Mouse (Mus musculus) liver, embryonic 13.5 days (tissue): ENCODE data around the gene Lenep. TPM values are rescaled to one million over a fixed set of nuclear protein-coding genes. Genes with fewer than 3 reads are reported as not detected.

Experiments used
- ATAC-seq: fragments of 200-750 bp; cut with Nextera tagmentation; 2 replicates; pipeline ENCODE4 v1.8.0; 2017; ENCODE audit warnings: low read depth, mild to moderate bottlenecking, moderate number of reproducible peaks, moderate library complexity
- DNase-seq: peaks from one replicate; pipeline ENCODE4 v3.0.0; 2022
- H3K27ac ChIP-seq: fragments of 300-500 bp; sonication (generic); 2 replicates; pipeline ENCODE4 v1.5.1; 2015; ENCODE audit warnings: moderate library complexity, mild to moderate bottlenecking, inconsistent platforms
- H3K27me3 ChIP-seq: fragments of 300-500 bp; sonication (generic); 2 replicates; pipeline ENCODE4 v1.6.1; 2015; ENCODE audit warnings: mild to moderate bottlenecking, inconsistent platforms
- H3K36me3 ChIP-seq: fragments of 300-500 bp; sonication (generic); 2 replicates; pipeline ENCODE4 v1.6.1; 2015; ENCODE audit warnings: mild to moderate bottlenecking, inconsistent platforms
- H3K4me1 ChIP-seq: fragments of 300-500 bp; sonication (generic); replicated peaks from 2 replicates; pipeline ENCODE4 v1.6.1; 2015; ENCODE audit warnings: inconsistent platforms
- H3K4me2 ChIP-seq: fragments of 300-500 bp; sonication (generic); 2 replicates; pipeline ENCODE4 v1.6.1; 2015; ENCODE audit warnings: inconsistent platforms, mild to moderate bottlenecking, moderate library complexity
- H3K4me3 ChIP-seq: fragments of 300-500 bp; sonication (generic); replicated peaks from 2 replicates; pipeline ENCODE4 v1.5.1; 2015; ENCODE audit warnings: mild to moderate bottlenecking, inconsistent platforms
- H3K9ac ChIP-seq: fragments of 300-500 bp; sonication (generic); 2 replicates; pipeline ENCODE4 v1.6.1; 2015; ENCODE audit warnings: mild to moderate bottlenecking, inconsistent platforms
- H3K9me3 ChIP-seq: fragments of 300-500 bp; sonication (generic); replicated peaks from 2 replicates; pipeline ENCODE4 v1.6.1; 2016; ENCODE audit warnings: inconsistent platforms
- WGBS: fragments of 180-500 bp; shearing (Covaris S2); methylation state at CpG from one replicate; pipeline ENCODE4 v1.1.7; 2015; ENCODE audit not compliant: insufficient replicate concordance; 5-methylcytosine and 5-hydroxymethylcytosine counted together
- polyA plus RNA-seq: library from polyadenylated mRNA; unstranded; fragments of >200 nt; fragmentation: Nextera tagmentation; extraction: Ambion mirVana; gene quantifications from 2 replicates; pipeline ENCODE4 v1.2.1, GENCODE M21; 2015

Lenep gene
- polyA plus RNA-seq = not detected in 2 replicates

DNA sequence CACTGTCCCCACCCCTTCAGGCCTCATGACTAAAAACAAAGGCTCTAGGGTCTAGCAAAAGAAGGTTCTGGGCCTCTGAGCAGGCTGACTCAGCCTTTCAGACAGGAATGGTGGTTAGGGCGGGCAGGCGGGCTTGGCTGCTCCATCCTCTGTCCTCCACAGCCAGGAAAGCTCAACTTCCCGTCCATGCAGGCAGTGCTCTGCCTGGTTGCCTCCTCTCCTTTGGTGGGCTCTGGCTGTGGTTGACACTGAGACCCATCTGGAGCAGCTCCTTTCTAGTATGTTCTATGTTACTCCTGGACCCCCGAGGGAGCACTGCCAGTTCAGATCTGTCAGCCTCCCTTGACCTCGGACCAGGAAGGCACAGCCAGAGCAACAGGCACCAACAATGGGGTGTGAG, at the start of gene Lenep:
Gene Lenep, minus strand, starts transcription at position 101 of the 400 bp plus-strand sequence.
- WGBS = 66% methylated on average over 5 of the region's 5 CpGs
- DNase-seq (no peak), ATAC-seq (no peak)
- H3K4me1 ChIP-seq = 0 out of 2 replicates have a peak, but pooled peaks cover 2% of the 10 kb centered on the region
- H3K4me2 ChIP-seq = no peak within 1 kb of the TSS
- H3K27ac ChIP-seq = no peak within 1 kb of the TSS
- no peak within 1 kb of the TSS for H3K4me3 ChIP-seq
- no peaks in the 10 kb centered on the region for H3K9me3 ChIP-seq
- H3K9ac ChIP-seq = no peak within 1 kb of the TSS
- peaks cover 64% of the 10 kb centered on the region for H3K36me3 ChIP-seq
- no peaks in the 10 kb centered on the region for H3K27me3 ChIP-seq

DNA sequence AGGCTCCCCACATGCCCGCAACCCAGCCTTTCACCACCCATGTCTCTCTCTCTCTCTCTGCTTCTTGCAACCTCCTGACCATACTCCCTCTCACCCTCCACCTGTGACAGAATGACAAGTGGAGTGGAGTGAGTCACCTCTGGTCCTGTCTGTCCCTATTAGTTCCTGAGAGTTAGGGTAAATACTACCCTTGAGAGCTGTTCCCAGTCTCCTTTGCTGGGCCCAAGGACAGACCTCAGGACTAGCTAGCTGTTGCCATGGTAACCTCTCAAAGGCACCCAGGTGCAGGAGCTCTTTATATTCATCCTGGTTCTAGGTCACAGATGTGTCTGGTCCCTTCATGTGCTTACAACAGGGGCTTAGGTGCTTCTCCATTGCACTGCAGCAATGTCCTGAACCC, 49.3 kb upstream of the Lenep start:
- Histone ChIP-seq H3K4me3 (no peak overlapping the region), H3K36me3 (no peaks in the 10 kb centered on the region; the same call in 1 of the 2 replicates), H3K4me1 (peaks cover 44% of the 10 kb centered on the region), H3K9ac (no peak overlapping the region), H3K27me3 (no peaks in the 10 kb centered on the region), H3K27ac (no peak overlapping the region), H3K9me3 (no peaks in the 10 kb centered on the region), H3K4me2 (no peak overlapping the region)
- ATAC-seq (no peak), DNase-seq (no peak)
- 69% methylated on average over 1 of the region's 1 CpGs for WGBS

DNA sequence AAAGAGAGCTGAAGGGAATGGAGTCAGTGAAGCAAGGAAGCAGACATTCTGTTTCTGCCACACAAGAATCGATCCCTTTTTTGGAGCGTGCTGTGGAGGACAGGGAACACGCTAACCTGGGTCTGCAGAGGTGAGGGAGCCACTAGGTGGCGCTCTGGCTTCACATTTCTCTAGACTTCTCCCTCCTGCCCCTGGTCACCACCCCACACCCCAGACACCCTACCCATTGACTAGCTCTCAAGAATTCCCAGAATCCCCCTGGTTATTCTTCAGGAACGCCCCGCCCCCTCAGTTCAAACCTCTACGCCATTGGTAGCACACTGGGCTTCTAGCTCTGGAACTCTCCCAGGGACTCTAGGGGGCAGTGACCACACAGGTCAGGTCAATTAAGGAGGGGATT, 46.9 kb upstream of the Lenep start:
- WGBS = 12% methylated on average over 7 of the region's 7 CpGs
- Histone ChIP-seq H3K4me3 (no peak overlapping the region), H3K4me2 (peak overlapping the region; percentile 53), H3K4me1 (peaks cover 40% of the 10 kb centered on the region), H3K9me3 (no peaks in the 10 kb centered on the region), H3K27me3 (no peaks in the 10 kb centered on the region), H3K36me3 (peaks cover 4% of the 10 kb centered on the region; the same call in 1 of the 2 replicates), H3K27ac (peak overlapping the region; percentile 76), H3K9ac (peak overlapping the region; percentile 43)
- ATAC-seq (peak; percentile 72), DNase-seq (peak; percentile 71)

GRCm38 (mm10) chr3:89448720-89449537, 46.3 kb upstream of the Lenep start:
- H3K4me2 ChIP-seq = peak overlapping the region; percentile 53
- H3K4me1 ChIP-seq = peaks cover 40% of the 10 kb centered on the region
- WGBS = 36% methylated on average over 13 of the region's 13 CpGs
- ATAC-seq (peak; percentile 82), DNase-seq (peak; percentile 57)
- H3K36me3 ChIP-seq = peaks cover 5% of the 10 kb centered on the region; the same call in 1 of the 2 replicates
- no peaks in the 10 kb centered on the region for H3K9me3 ChIP-seq
- no peak overlapping the region for H3K4me3 ChIP-seq
- peak overlapping the region; percentile 76 for H3K27ac ChIP-seq
- H3K27me3 ChIP-seq = no peaks in the 10 kb centered on the region
- H3K9ac ChIP-seq = peak overlapping the region; percentile 43

DNA sequence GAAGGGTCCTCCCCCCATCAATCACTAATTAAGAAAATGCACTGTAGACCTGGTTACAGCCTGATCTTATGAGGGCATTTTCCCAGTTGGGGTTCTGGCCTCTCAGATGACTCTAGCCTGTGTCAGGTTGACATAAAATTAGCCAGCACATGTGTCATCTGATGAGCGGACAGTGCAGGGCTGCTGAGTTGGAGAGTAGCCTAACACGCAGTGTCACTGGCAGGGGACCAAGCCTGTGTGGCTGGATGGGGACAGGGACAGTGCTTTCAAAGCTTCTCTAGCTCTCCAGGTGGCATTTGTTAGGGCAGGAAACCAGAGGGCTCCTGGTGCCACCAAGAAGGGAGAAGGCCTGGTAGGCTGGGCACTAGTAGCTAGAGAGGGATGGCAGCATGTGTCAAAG, 38.1 kb upstream of the Lenep start:
- Histone ChIP-seq H3K9ac (no peak overlapping the region), H3K9me3 (no peaks in the 10 kb centered on the region), H3K36me3 (0 out of 2 replicates have a peak, but pooled peaks cover 3% of the 10 kb centered on the region), H3K27me3 (no peaks in the 10 kb centered on the region), H3K27ac (no peak overlapping the region), H3K4me3 (no peak overlapping the region), H3K4me2 (no peak overlapping the region), H3K4me1 (peaks cover 29% of the 10 kb centered on the region)
- ATAC-seq = no peak
- DNase-seq = no peak
- WGBS = 83% methylated on average over 2 of the region's 2 CpGs

- peak overlapping the region; percentile 3; the same call in 1 of the 2 replicates for H3K27ac ChIP-seq
- 16% methylated on average over 5 of the region's 5 CpGs for WGBS
- no peaks in the 10 kb centered on the region for H3K9me3 ChIP-seq
- DNase-seq = no peak
- no peak for ATAC-seq
- H3K36me3 ChIP-seq = peaks cover 25% of the 10 kb centered on the region
- peak overlapping the region; percentile 75 for H3K4me2 ChIP-seq
- H3K4me3 ChIP-seq = peak overlapping the region; percentile 63
- peaks cover 42% of the 10 kb centered on the region for H3K4me1 ChIP-seq
- peak overlapping the region; percentile 68 for H3K9ac ChIP-seq
- H3K27me3 ChIP-seq = no peaks in the 10 kb centered on the region
Measured at GRCm38 (mm10) chr3:89437269-89437668, 34.7 kb upstream of the Lenep start.

GRCm38 (mm10) chr3:89436176-89437113, 33.9 kb upstream of the Lenep start, which contains the start of gene Pbxip1:
Gene Pbxip1 (plus strand): TSS chr3:89436706.
- Histone ChIP-seq H3K9ac (peak within 1 kb of the TSS; percentile 68), H3K9me3 (no peaks in the 10 kb centered on the region), H3K27ac (peak within 1 kb of the TSS; percentile 3; the same call in 1 of the 2 replicates), H3K4me2 (peak within 1 kb of the TSS; percentile 75), H3K36me3 (peaks cover 28% of the 10 kb centered on the region), H3K27me3 (no peaks in the 10 kb centered on the region), H3K4me3 (peak within 1 kb of the TSS; percentile 63), H3K4me1 (peaks cover 50% of the 10 kb centered on the region)
- peak; percentile 55 for DNase-seq
- peak; percentile 72 for ATAC-seq
- 5% methylated on average over 16 of the region's 16 CpGs for whole genome bisulfite sequencing

- Histone ChIP-seq H3K27ac (no peak overlapping the region), H3K4me2 (no peak overlapping the region), H3K36me3 (peaks cover 28% of the 10 kb centered on the region), H3K9ac (no peak overlapping the region), H3K4me1 (peaks cover 62% of the 10 kb centered on the region), H3K27me3 (no peaks in the 10 kb centered on the region), H3K9me3 (no peaks in the 10 kb centered on the region), H3K4me3 (no peak overlapping the region)
- ATAC-seq = no peak
- DNase-seq = no peak
- WGBS = 81% methylated on average over 7 of the region's 7 CpGs
Measured at GRCm38 (mm10) chr3:89435041-89435440, 32.4 kb upstream of the Lenep start.

DNA sequence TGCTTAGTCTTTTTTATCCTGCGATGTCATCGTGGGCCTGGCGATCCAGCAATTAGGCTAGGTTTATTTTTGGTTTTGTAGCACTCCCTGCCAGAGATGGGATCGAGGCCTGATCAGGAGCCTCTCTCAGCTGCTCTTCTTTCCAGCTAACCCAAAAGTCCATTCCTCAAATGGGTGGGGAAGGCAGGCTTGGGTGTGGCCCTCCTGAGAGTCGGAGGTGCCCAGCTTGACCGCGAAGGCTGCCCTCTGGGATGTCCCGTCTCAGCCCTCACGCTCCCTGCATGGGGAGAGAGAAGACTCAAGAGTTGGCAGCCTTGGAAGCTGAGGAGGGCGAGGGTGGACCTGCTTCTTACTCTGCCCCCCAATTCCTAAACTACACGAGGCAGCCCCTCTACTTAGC, 31.9 kb upstream of the Lenep start:
- Histone ChIP-seq H3K36me3 (peaks cover 28% of the 10 kb centered on the region), H3K27ac (no peak overlapping the region), H3K9me3 (no peaks in the 10 kb centered on the region), H3K4me2 (no peak overlapping the region), H3K4me3 (no peak overlapping the region), H3K4me1 (peaks cover 67% of the 10 kb centered on the region), H3K9ac (no peak overlapping the region), H3K27me3 (no peaks in the 10 kb centered on the region)
- ATAC-seq (no peak), DNase-seq (no peak)
- 84% methylated on average over 11 of the region's 11 CpGs for WGBS

- H3K27ac ChIP-seq = peak overlapping the region; percentile 5; the same call in 1 of the 2 replicates
- H3K4me1 ChIP-seq = peaks cover 62% of the 10 kb centered on the region
- DNase-seq (no peak), ATAC-seq (no peak)
- H3K9me3 ChIP-seq = no peaks in the 10 kb centered on the region
- H3K4me2 ChIP-seq = no peak overlapping the region
- no peak overlapping the region for H3K9ac ChIP-seq
- no peaks in the 10 kb centered on the region for H3K27me3 ChIP-seq
- H3K36me3 ChIP-seq = peaks cover 38% of the 10 kb centered on the region
- H3K4me3 ChIP-seq = no peak overlapping the region
- WGBS = 91% methylated on average over 8 of the region's 8 CpGs
Measured at GRCm38 (mm10) chr3:89432606-89433005, 30.0 kb upstream of the Lenep start.
